Mouse (Mus musculus): Measurements from ENCODE around the gene Syn3. TPM values are rescaled to one million over a fixed set of nuclear protein-coding genes. Genes with fewer than 3 reads are reported as not detected.
A peak's percentile ranks its signal among the peaks of the same experiment; 100 is the strongest.

The Syn3 gene
- polyA plus RNA-seq, 1 experiment from 2014 or later = 4.0 TPM

DNA sequence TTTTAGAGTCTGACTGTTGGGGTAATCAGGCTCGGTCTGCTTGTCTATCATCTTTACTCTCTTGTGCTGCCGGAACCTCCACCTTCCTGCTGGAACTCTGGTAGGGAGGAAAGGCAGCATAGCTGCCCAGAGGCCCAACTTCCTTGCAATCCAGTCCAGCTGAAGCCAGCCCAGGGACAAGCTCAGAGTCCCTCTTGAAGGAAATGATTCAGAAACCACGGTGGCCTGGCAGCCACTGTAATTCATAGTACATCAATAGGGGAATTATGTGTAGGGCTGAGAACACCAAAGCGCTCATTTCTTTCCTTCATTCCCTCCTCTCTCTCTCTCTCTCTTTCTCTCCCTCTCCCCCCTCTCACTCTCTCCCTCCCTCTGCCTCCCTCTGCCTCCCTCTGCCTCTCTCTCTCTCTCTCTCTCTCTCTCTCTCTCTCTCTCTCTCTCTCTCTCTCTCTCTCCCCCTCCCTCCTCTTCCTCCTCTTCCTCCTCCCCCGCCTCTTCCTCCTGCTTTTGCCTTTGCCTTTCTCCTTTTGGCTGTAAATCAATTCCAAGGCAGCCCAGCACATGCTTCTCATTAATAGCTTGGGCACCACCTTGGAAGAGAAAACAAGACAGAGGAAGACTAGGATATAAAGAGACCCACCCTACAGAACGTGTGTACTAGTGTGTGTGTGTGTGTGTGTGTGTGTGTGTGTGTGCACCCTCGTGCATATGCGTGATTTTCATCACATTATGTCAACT, 315.4 kb downstream of the Syn3 start:
- Histone ChIP-seq H3K4me1 (ENCODE audit: control insufficient read depth, insufficient read depth, low read length) (0 out of 2 replicates have a peak, but pooled peaks cover 3% of the 10 kb centered on the region), H3K9ac (ENCODE audit: low read length) (no peak overlapping the region)
- ATAC-seq (ENCODE audit: insufficient read depth, low FRiP score) = no peak

DNA sequence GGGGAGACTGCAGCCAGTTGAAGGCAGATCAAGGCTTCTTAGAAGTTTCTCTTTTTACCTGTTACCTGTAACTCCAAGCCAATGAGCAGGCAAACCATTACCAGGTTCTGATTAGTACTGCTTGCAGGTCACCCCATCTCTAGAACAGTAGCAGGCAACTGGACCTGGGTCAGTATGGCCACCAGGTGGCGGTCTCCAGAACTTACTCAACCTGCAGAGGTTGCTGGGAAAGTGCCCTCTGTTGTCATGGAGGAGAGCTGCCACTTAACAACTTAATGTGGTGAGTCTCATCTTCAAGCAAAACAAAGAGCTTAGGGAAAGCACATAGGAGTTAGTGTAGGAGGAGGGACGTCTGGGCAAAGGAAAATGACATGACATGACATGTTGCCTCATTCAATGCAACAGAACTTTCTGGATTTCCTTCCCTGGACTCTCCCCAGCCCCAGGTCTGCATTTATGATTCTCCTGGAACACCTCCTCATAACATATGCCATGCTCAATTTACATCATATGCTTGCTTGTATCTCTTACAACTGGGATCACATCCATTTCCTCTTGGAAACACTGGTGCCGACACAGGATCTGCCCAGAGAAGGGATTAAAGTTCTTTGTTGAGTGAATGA, 316.4 kb downstream of the Syn3 start:
- no peaks in the 10 kb centered on the region for H3K9me3 ChIP-seq (replicated peaks; ENCODE audit: control insufficient read depth, low read length)
- 0 out of 2 replicates have a peak, but pooled peaks cover 3% of the 10 kb centered on the region for H3K4me1 ChIP-seq (ENCODE audit: control insufficient read depth, insufficient read depth, low read length)
- H3K4me3 ChIP-seq (replicated peaks; ENCODE audit: low read length) = no peak overlapping the region
- H3K36me3 ChIP-seq (ENCODE audit: control insufficient read depth, insufficient read depth, low read length) = no peaks in the 10 kb centered on the region
- H3K27ac ChIP-seq (ENCODE audit: low read length) = no peak overlapping the region
- WGBS = 51% methylated on average over 3 of the region's 3 CpGs
- ATAC-seq (ENCODE audit: insufficient read depth, low FRiP score) = no peak; the same call in 1 of the 2 replicates
- H3K27me3 ChIP-seq (ENCODE audit: control insufficient read depth, insufficient read depth, low read length) = no peaks in the 10 kb centered on the region
- H3K4me2 ChIP-seq (ENCODE audit: low read depth, low read length) = no peak overlapping the region
- no peak overlapping the region for H3K9ac ChIP-seq (ENCODE audit: low read length)

More for the DNA sequence above, 315.4 kb downstream of the Syn3 start:
- no peaks in the 10 kb centered on the region for H3K9me3 ChIP-seq (replicated peaks; ENCODE audit: control insufficient read depth, low read length)
- no peaks in the 10 kb centered on the region for H3K27me3 ChIP-seq (ENCODE audit: control insufficient read depth, insufficient read depth, low read length)
- 62% methylated on average over 8 of the region's 8 CpGs for WGBS
- H3K36me3 ChIP-seq (ENCODE audit: control insufficient read depth, insufficient read depth, low read length) = no peaks in the 10 kb centered on the region
- no peak overlapping the region for H3K27ac ChIP-seq (ENCODE audit: low read length)
- no peak overlapping the region for H3K4me2 ChIP-seq (ENCODE audit: low read depth, low read length)
- no peak overlapping the region for H3K4me3 ChIP-seq (replicated peaks; ENCODE audit: low read length)

DNA sequence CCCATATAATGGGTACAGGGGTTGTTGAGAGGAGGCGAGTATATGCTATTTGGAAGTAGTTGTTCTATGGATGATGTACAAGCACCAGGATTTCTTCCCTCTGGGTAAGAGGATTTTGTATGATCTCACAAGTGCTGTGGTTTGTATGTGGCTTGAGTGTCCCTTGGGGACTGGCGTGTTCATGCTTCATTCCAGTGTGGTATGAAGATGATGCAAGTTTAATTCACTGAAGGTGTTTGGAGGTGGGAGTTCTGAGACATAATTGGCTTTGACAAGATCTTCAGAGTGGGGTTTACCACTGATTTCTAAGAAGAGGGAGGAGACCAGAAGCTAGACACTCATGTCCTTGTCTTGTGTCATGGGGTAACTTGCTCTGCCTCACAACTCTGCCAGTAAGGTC, 322.3 kb downstream of the Syn3 start:
- Histone ChIP-seq H3K27ac (ENCODE audit: low read length) (no peak overlapping the region), H3K4me1 (ENCODE audit: control insufficient read depth, insufficient read depth, low read length) (0 out of 2 replicates have a peak, but pooled peaks cover 3% of the 10 kb centered on the region), H3K4me3 (replicated peaks; ENCODE audit: low read length) (no peak overlapping the region), H3K27me3 (ENCODE audit: control insufficient read depth, insufficient read depth, low read length) (no peaks in the 10 kb centered on the region), H3K9me3 (replicated peaks; ENCODE audit: control insufficient read depth, low read length) (no peaks in the 10 kb centered on the region), H3K36me3 (ENCODE audit: control insufficient read depth, insufficient read depth, low read length) (no peaks in the 10 kb centered on the region), H3K9ac (ENCODE audit: low read length) (no peak overlapping the region), H3K4me2 (ENCODE audit: low read depth, low read length) (no peak overlapping the region)
- WGBS = 88% methylated on average over 2 of the region's 2 CpGs
- no peak for ATAC-seq (ENCODE audit: insufficient read depth, low FRiP score)

DNA sequence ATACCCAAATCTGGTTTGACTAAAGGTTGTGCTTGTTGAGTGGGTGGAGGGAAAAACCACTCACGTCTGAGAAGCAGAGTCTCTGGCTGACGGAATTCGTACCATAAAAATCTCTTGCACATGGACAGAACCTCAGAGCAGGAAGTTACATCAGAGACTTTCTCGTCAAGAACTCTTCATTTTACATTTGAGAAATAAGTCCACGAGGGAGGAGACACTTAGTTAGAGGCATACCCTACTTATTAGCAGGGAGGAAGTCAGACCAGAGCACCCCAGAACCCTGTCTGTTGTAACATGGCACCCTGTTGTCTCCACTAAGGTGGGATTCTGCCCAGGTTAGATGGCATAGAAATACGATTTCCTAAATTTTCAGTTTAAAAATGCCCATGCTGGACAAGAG, 324.7 kb downstream of the Syn3 start:
- 0 out of 2 replicates have a peak, but pooled peaks cover under 1% of the 10 kb centered on the region for H3K4me1 ChIP-seq (ENCODE audit: control insufficient read depth, insufficient read depth, low read length)
- no peak overlapping the region for H3K4me3 ChIP-seq (replicated peaks; ENCODE audit: low read length)
- H3K27ac ChIP-seq (ENCODE audit: low read length) = no peak overlapping the region
- ATAC-seq (ENCODE audit: insufficient read depth, low FRiP score) = no peak
- no peaks in the 10 kb centered on the region for H3K27me3 ChIP-seq (ENCODE audit: control insufficient read depth, insufficient read depth, low read length)
- no peak overlapping the region for H3K4me2 ChIP-seq (ENCODE audit: low read depth, low read length)
- H3K36me3 ChIP-seq (ENCODE audit: control insufficient read depth, insufficient read depth, low read length) = no peaks in the 10 kb centered on the region
- no peaks in the 10 kb centered on the region for H3K9me3 ChIP-seq (replicated peaks; ENCODE audit: control insufficient read depth, low read length)
- no peak overlapping the region for H3K9ac ChIP-seq (ENCODE audit: low read length)
- 80% methylated on average over 6 of the region's 6 CpGs for WGBS

DNA sequence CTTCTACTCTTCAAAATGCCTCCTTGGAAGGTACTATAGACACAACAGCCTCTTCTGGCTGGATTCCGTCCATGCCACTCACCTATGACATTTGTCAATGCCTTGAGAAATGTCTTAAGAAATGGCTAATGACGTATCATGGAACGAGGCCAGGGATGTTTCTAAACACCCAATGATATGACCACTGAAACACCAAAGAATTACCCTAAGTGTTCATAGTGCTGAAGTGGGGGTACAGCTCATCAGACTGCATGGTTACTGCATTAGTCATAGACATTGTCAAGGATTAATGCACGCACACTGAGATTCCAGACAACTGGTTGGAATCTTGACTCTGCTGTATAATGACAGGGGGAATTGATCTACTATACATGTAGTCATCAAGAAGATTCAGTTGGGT, 325.4 kb downstream of the Syn3 start:
- ATAC-seq (ENCODE audit: insufficient read depth, low FRiP score) = no peak
- Histone ChIP-seq H3K27me3 (ENCODE audit: control insufficient read depth, insufficient read depth, low read length) (no peaks in the 10 kb centered on the region), H3K4me1 (ENCODE audit: control insufficient read depth, insufficient read depth, low read length) (no peaks in the 10 kb centered on the region), H3K9ac (ENCODE audit: low read length) (no peak overlapping the region), H3K4me3 (replicated peaks; ENCODE audit: low read length) (no peak overlapping the region), H3K9me3 (replicated peaks; ENCODE audit: control insufficient read depth, low read length) (no peaks in the 10 kb centered on the region), H3K4me2 (ENCODE audit: low read depth, low read length) (no peak overlapping the region), H3K27ac (ENCODE audit: low read length) (no peak overlapping the region), H3K36me3 (ENCODE audit: control insufficient read depth, insufficient read depth, low read length) (no peaks in the 10 kb centered on the region)
- 84% methylated on average over 4 of the region's 4 CpGs for WGBS

DNA sequence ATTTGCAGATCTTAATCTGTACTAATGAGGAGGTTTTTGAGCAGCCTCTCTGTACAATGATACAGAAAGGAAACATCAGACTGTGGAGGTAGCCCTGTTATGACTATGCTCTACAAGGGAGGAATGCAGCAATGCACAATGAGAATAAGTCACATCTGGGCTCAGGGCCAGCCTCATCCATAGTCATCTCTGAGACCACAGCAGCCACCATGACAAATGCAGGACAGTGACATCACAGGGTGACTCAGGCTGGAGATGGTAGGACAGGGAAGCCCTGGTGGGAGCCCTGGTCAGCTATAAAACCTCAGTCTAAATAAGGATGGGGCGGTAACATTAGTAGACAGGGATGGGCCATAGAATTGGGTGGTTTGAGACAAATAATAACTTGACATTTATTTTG, 327.4 kb downstream of the Syn3 start:
- Histone ChIP-seq H3K9me3 (replicated peaks; ENCODE audit: control insufficient read depth, low read length) (no peaks in the 10 kb centered on the region), H3K27ac (ENCODE audit: low read length) (no peak overlapping the region), H3K36me3 (ENCODE audit: control insufficient read depth, insufficient read depth, low read length) (no peaks in the 10 kb centered on the region), H3K9ac (ENCODE audit: low read length) (no peak overlapping the region), H3K27me3 (ENCODE audit: control insufficient read depth, insufficient read depth, low read length) (no peaks in the 10 kb centered on the region), H3K4me2 (ENCODE audit: low read depth, low read length) (no peak overlapping the region), H3K4me1 (ENCODE audit: control insufficient read depth, insufficient read depth, low read length) (peaks cover 10% of the 10 kb centered on the region), H3K4me3 (replicated peaks; ENCODE audit: low read length) (no peak overlapping the region)
- WGBS = 89% methylated on average over 1 of the region's 1 CpGs
- ATAC-seq (ENCODE audit: insufficient read depth, low FRiP score) = no peak

DNA sequence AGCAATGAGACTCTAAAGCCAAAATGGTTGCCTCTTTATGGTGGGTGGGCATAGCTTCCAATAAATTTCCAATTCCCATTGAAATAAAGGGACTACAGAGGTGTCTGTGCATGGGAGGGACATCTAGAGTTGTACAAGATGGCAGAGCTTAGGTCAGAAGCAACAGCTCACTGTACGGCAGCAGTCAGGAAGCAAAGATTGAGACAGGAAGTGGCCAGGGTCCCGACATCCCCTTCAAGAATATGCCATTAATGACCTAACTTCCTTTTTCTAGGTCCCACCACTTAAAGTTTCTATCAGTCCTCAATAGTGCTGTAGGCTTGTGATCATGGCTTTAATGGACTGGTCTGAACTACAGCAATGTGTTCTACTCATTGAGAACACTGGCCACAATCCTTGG, 330.6 kb downstream of the Syn3 start:
- Histone ChIP-seq H3K4me1 (ENCODE audit: control insufficient read depth, insufficient read depth, low read length) (peaks cover 10% of the 10 kb centered on the region), H3K9ac (ENCODE audit: low read length) (no peak overlapping the region), H3K27me3 (ENCODE audit: control insufficient read depth, insufficient read depth, low read length) (no peaks in the 10 kb centered on the region), H3K27ac (ENCODE audit: low read length) (no peak overlapping the region), H3K4me2 (ENCODE audit: low read depth, low read length) (no peak overlapping the region), H3K4me3 (replicated peaks; ENCODE audit: low read length) (no peak overlapping the region), H3K36me3 (ENCODE audit: control insufficient read depth, insufficient read depth, low read length) (no peaks in the 10 kb centered on the region), H3K9me3 (replicated peaks; ENCODE audit: control insufficient read depth, low read length) (no peaks in the 10 kb centered on the region)
- 63% methylated on average over 2 of the region's 2 CpGs for WGBS
- no peak for ATAC-seq (ENCODE audit: insufficient read depth, low FRiP score)

DNA sequence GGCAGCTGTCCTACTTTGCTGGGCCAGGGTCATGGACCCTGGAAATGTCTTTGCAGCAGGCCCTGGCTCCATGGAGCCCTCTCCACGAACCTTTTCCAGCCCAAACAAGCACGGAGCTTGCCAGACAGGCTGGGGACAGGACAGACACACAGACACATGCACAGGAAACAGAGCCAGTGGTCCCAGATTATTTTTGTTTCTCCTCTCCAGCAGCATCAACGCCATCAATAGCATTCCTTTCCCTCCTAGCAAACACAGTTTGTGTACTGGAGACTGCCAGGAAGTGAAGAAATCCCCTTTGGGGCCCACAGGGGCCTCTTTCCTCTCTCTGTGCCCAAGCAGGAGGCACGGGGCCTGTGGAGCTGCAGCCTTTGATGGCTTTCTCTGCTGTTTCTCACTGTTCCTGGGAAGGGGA, 331.8 kb downstream of the Syn3 start:
- no peaks in the 10 kb centered on the region for H3K36me3 ChIP-seq (ENCODE audit: control insufficient read depth, insufficient read depth, low read length)
- H3K4me3 ChIP-seq (replicated peaks; ENCODE audit: low read length) = no peak overlapping the region
- H3K9ac ChIP-seq (ENCODE audit: low read length) = peak overlapping the region; percentile 58
- peak overlapping the region; percentile 51 for H3K27ac ChIP-seq (ENCODE audit: low read length)
- no peak for ATAC-seq (ENCODE audit: insufficient read depth, low FRiP score)
- H3K4me1 ChIP-seq (ENCODE audit: control insufficient read depth, insufficient read depth, low read length) = peaks cover 10% of the 10 kb centered on the region
- 5% methylated on average over 4 of the region's 4 CpGs for whole genome bisulfite sequencing
- H3K9me3 ChIP-seq (replicated peaks; ENCODE audit: control insufficient read depth, low read length) = no peaks in the 10 kb centered on the region
- no peaks in the 10 kb centered on the region for H3K27me3 ChIP-seq (ENCODE audit: control insufficient read depth, insufficient read depth, low read length)
- H3K4me2 ChIP-seq (ENCODE audit: low read depth, low read length) = no peak overlapping the region

DNA sequence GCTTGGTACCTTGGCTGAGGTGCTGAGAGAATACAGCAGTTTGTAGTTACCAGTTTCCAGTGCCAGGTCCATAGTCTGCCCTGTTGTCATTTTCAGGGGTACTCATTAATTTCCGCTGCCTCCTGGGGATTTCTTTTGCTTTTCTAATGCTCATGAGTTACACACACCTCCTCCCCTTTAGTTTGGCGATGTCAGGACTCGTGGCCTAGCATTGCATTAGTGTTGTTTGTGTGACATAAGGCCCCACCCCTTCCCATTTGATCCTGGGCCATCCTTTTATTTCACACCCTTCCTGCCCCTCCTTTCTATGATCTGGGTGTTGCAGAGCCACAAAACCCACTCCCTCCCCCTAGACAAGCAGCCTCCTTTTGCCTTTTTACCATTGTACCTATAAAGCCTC, 334.6 kb downstream of the Syn3 start:
- ATAC-seq (ENCODE audit: insufficient read depth, low FRiP score) = no peak
- no peak overlapping the region for H3K27ac ChIP-seq (ENCODE audit: low read length)
- H3K9ac ChIP-seq (ENCODE audit: low read length) = no peak overlapping the region
- H3K4me3 ChIP-seq (replicated peaks; ENCODE audit: low read length) = no peak overlapping the region
- H3K27me3 ChIP-seq (ENCODE audit: control insufficient read depth, insufficient read depth, low read length) = no peaks in the 10 kb centered on the region
- peaks cover 10% of the 10 kb centered on the region for H3K4me1 ChIP-seq (ENCODE audit: control insufficient read depth, insufficient read depth, low read length)
- no peaks in the 10 kb centered on the region for H3K9me3 ChIP-seq (replicated peaks; ENCODE audit: control insufficient read depth, low read length)
- no peak overlapping the region for H3K4me2 ChIP-seq (ENCODE audit: low read depth, low read length)
- H3K36me3 ChIP-seq (ENCODE audit: control insufficient read depth, insufficient read depth, low read length) = no peaks in the 10 kb centered on the region
- 43% methylated on average over 3 of the region's 3 CpGs for WGBS

Measured in stomach, embryonic 16.5 days (tissue).